Mouse (Mus musculus): Measurements from ENCODE around the gene Tenm2.

Gene Tenm2

GRCm38 (mm10) chr11:36697021-36697639 is 538.6 kb downstream of the Tenm2 start:
- DNase-seq (ENCODE audit: low spot score): no peak

DNA sequence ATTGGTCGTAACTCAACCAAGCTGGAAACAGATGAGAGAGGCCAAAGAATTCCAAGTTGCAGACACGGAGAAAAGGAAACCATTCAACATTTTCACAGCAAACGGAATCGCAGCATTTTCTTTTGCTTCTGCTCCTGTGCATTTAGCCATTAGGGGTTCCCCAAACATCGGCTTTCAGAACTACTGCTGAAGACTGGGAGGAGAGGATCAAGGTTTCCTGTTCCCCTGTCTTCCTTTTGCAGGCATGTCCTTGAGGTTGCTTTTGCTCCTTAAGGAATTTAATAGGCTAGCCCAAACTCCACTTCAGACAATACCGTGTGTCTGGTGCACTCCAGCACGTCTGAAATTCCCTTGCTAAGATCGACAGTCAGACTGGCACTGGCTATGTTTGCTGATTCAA is 541.0 kb downstream of the Tenm2 start:
- no peak for DNase-seq (ENCODE audit: low spot score)

DNA sequence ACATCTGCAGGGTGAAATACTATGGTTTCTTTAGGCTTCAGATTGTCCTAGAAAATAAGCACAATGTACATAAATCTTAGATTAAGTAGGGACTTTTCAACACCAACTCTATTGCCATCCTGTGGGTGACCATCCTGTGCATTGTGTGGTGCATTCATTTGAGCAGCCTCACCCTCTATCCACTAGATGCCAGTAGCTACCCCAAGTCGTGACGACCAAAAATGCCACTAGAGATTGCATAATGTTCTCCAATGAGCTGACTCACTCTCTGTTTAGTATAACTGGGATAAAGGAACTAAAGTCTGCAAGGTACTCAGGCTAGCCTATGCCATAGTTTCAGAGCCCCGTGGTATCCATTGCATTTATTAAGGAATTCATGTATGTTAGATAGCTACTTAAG is 543.1 kb downstream of the Tenm2 start:
- DNase-seq (ENCODE audit: low spot score): no peak

DNA sequence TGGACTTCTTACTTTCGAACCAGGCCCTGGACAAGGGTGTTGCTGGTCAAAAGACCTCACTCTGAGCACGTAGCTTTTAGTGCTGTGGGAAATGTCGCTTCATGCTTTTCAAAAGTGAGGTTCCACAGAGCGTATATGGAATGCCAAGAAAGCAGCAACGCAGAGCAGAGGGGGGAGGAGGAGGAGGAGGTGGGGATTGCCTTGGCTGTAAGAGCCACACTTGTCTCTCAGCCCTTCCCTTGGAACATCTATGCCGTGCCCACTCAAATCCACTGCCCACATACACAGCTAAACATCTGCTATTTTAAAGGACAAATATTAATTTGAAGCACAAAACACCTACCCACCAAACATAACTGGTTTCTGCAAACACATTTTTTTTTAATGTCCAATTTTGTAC is 544.9 kb downstream of the Tenm2 start:
- no peak for DNase-seq (ENCODE audit: low spot score)

GRCm38 (mm10) chr11:36686253-36686652 is 549.5 kb downstream of the Tenm2 start:
- no peak for DNase-seq (ENCODE audit: low spot score)

DNA sequence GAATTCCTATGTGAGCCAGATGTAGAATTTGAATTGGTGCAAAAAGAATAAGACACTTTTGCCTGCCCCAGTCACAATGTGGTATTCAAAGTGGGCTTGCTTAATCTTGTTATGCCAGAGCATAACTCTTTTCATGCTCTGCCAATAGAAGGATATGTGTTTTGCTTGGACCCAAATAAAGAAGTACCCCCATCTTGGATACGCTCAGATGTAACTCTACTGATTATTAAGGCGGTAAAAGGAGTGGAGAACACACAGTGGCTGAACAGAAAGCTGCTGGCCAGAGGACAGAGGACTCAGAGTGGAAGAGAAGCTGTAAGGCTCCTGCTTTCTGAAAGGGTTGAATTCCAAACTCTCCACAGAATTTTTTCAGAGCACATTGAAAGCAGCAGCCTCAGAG is 556.4 kb downstream of the Tenm2 start:
- no peak for DNase-seq (ENCODE audit: low spot score)

- no peak for DNase-seq (ENCODE audit: low spot score)
These were observed 557.2 kb downstream of the Tenm2 start for GRCm38 (mm10) chr11:36678542-36678941.

DNA sequence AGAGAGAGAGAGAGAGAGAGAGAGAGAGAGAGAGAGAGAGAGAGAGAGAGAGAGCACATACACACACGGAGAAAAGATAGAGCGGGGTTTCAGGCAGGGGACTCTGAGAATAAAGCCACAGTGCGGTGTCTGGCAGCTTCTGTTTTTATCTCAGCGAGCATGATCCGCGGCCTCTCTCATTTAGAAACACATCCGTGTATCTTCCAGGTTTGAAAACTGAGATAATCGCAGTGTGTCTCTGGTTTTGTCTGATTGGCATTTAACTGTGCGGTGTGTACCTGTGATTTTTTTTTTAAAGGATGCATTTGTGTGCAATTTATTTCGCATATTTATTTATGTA is 557.7 kb downstream of the Tenm2 start:
- no peak for DNase-seq (ENCODE audit: low spot score)

DNA sequence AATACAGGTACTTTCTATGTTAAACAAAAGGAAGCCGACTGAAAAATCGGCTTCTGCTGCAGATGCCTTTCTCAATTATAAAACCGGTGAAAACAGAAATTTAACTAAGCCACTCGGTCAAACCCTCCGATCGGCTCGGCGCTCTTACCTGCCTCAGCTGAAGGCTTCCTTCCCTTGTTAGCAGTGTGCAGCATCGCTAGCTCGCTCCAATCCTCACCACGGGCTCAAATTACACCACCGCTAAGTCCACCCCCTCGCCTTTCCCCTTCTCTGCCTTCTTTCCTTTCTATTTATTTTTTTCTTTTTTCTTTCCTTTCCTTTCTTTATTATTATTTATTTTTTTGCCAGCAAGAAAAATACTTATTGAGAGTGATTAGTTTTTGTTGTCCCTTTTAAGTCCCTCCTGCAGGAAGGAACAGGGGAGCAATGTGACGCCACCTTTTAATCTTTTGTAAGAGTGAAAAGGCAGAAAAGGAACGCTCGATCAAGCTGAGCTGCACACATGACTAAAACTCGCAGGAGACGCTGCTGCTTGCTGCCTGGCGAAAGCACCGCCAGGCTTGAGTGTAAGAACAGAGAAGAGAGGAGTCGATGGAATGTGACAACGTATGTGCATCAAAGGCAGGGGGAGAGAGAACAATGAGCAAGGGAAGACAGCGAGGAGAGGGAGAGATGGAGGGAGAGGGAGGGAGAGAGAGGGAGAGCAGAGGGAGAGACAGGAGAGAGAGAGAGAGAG is 558.3 kb downstream of the Tenm2 start:
- peak; percentile 17 for DNase-seq (ENCODE audit: low spot score)

DNA sequence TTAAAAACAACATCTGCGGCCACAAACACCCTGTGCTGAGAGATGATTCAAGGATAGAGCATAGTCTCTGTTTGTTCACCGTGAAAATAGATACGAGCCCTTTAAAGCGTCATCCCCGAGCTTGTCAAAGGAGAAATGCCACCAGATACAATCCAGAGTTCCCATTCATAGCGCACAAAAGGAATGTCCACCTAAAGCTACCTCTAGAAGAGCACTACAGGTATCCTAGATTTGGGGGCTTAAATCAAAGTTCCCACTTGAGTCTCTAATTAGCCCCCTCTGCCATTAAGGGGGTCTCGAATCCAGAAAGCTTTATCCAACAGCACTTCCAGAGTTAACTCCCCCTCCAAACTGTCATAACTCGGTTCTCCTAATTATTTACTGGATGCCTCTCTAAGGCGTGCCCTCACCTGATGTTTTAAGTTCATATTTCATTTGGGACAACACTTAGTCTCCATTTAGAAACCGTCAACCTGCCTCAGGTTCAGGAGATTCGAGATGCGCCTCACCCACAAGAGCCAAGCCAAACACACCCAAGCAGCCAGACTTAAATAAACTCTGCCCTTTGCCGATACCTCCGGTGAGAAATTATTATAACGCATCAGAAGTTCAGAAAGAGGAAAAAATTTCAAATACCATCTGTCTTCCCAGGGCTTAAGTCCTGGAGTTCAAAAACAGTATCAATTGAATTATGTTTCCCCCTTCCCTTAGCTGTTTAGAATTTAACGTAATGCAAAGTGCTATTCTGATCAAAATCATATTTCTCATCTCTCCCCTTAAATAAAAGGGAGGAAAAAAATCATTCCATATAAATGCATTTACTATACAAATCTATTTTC is 559.1 kb downstream of the Tenm2 start:
- DNase-seq (ENCODE audit: low spot score): no peak

- DNase-seq (ENCODE audit: low spot score): no peak
These were observed 560.8 kb downstream of the Tenm2 start for GRCm38 (mm10) chr11:36674902-36675422.

GRCm38 (mm10) chr11:36674141-36674540 is 561.6 kb downstream of the Tenm2 start:
- no peak for DNase-seq (ENCODE audit: low spot score)

DNA sequence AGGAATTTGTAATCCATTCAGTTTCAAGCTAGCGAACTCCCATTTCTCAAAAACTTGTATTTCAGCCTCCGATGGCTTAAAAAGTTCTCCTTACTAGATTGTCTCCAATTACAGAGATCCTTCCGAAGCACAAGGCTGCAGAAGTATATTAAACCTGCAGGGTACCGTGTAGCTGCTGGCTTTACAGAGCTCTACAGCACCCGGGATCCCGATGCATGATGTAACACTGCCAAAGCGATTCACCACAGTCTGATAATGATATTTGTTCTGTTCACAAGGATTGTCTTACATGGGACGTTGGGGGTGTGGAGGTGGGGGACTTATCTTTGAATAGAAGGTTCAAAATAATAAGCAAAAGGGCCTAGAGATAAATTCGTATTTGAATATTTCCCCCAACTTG is 564.6 kb downstream of the Tenm2 start:
- no peak for DNase-seq (ENCODE audit: low spot score)

GRCm38 (mm10) chr11:36664026-36664425 is 571.7 kb downstream of the Tenm2 start:
- no peak for DNase-seq (ENCODE audit: low spot score)

DNA sequence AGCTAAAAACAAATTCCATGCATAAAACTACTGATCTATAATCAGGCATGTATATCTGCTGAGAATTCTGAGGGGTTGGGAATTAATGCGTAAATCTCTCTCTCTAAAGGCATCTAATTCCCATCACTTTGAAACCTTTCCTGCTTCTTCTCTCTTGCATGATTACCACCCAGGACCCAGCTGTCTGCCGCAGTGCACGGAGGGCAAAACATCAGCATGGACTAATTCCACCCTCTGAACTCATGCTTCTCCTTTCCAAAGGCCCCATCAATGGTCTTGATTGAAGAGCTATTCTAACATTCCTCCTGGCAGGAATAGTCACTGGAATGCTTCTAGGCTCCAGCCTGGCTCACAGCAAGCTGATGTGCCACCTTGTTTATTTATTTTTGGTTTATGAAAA is 572.2 kb downstream of the Tenm2 start:
- DNase-seq (ENCODE audit: low spot score): no peak

GRCm38 (mm10) chr11:36653656-36654323 is 582.0 kb downstream of the Tenm2 start:
- DNase-seq (ENCODE audit: low spot score): no peak

GRCm38 (mm10) chr11:36647179-36647578 is 588.6 kb downstream of the Tenm2 start:
- no peak for DNase-seq (ENCODE audit: low spot score)

DNA sequence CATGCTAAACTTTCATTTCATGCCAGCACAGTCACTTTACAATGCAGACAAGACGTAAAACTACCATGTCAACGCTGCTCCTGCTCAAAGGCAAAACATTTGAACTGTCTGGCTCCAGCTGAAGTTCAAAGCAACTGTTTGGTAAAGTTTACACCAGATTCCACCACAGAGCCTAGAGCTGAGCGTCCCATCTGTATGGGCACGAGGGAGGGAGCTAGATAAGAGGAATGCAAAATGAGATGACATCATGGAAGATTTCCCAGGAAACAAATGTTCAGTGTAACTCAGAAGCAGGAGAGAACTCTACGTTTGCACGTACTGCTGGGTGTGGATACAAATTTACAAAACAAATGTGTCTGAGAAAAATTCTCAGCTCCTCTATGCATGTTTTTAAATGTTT is 600.7 kb downstream of the Tenm2 start:
- no peak for DNase-seq (ENCODE audit: low spot score)

DNA sequence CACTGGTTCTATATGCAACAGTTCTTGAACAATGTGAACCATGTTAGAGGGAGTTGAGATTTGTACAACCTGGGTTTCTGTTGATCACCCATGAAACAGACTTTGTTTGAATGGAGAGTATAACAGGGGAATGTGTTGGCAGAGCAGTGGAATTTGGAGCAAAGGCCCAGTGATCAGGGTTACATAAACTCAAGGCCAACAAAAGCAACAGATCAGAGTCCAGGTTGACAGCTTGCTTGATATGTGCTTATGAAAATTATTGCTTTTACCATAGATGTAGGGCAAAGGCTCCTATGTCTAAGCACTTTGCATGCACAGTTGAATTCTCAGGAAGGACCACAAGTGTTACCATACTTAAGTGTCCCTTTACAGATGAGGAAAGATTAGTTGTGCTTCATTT is 603.6 kb downstream of the Tenm2 start:
- DNase-seq (ENCODE audit: low spot score): no peak

GRCm38 (mm10) chr11:36613807-36614206 is 622.0 kb downstream of the Tenm2 start:
- DNase-seq (ENCODE audit: low spot score): no peak

DNA sequence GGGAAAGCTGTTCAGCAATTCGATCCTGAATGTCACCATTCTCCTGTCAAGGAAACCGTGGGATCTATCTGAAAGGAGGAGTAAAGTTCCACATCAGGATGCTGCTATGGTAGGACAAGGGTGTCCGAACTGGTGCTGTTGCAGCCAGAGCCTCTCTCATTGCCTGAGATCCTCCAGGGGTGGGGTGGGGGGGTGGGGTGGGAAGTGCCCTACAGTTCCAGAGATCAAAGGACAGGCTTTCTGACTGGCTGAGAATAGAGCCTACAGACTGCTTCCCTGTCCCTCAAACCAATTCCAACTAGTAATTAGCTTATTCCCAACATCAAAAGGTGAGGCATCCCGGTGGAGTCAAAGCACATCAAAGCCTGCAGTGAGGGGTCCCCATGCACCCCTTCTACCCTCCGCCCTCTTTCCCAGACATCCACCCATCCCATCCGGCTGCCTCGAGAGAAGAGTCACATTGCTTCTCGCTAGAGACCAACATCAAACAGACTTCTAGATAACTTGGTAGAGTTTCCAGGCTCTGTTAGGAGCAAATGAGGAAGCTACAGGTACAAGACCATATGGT is 630.9 kb downstream of the Tenm2 start:
- DNase-seq (ENCODE audit: low spot score): no peak

GRCm38 (mm10) chr11:36604272-36604671 is 631.5 kb downstream of the Tenm2 start:
- no peak for DNase-seq (ENCODE audit: low spot score)
